Mouse (Mus musculus): ENCODE measurements at regions not wholly inside any gene's neighbourhood (a gene's known extent, or its start where the extent isn't known, plus 50 kb on each side); places are given as distances from the start of the nearest gene placed in this dataset.

DNA sequence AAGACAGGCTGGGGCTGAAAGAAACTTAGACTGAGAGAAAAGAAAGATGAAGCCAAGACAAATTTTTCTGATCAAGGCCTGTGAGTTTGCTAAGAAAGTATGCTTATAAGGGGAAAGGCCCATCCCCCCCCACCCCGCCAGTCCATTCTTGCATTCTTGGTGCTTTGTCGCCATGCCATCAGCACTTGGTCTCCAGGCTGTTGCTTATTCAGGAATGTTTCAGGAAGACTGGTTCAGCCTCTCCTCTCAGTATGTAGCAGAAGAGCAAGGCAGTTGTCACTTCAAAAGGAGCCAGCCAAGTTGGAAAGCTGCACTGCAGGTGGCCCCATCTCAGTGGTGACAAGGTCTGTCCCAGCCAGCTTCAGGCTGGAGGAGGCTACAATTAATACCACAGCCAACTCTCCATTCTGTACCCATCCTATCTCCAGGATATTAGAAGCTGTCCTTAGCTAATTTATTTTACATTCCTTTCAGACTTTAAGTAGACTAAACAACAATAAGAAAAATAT is 555.8 kb downstream of the Trib2 start:
- ChIA-PET POLR2A (no interaction called here), CTCF (no interaction called here)
- DNase-seq (ENCODE audit: low read depth, low spot score) (no peak), ATAC-seq (no peak)
- no peak for TF ChIP-seq CTCF (IDR thresholded peaks at IDR 0.05)
- in situ Hi-C loops (cut with MboI; ENCODE audit: low pct_unique_long_range_greater_than_20kb): no loop called here
- no peaks in the 10 kb centered on the region for H3K27me3 ChIP-seq

DNA sequence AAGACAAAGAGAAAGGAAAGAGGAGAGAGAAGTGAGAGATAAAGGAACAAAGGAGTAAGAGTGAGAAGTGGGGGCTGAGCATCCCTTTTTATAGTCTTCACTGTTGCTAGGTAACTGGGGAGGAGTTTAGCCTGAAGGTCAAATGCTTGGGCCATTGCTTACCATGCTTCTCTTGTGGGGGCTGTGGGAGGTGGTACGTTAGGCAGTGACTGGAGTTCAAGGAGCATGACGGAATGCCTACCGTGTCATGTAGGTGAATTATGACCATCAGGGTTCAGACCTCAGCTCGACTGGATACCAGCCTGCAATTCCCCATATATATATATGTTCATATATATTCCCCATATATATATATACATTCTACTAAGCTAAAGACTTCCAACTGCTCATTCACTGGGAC is 571.8 kb downstream of the Trib2 start:
- ChIA-PET POLR2A (no interaction called here), CTCF (no interaction called here)
- in situ Hi-C loops (cut with MboI; ENCODE audit: low pct_unique_long_range_greater_than_20kb): no loop called here
- DNase-seq (ENCODE audit: low read depth, low spot score) (no peak), ATAC-seq (no peak)
- H3K27me3 ChIP-seq: no peaks in the 10 kb centered on the region
- no peak for TF ChIP-seq CTCF (IDR thresholded peaks at IDR 0.05)

DNA sequence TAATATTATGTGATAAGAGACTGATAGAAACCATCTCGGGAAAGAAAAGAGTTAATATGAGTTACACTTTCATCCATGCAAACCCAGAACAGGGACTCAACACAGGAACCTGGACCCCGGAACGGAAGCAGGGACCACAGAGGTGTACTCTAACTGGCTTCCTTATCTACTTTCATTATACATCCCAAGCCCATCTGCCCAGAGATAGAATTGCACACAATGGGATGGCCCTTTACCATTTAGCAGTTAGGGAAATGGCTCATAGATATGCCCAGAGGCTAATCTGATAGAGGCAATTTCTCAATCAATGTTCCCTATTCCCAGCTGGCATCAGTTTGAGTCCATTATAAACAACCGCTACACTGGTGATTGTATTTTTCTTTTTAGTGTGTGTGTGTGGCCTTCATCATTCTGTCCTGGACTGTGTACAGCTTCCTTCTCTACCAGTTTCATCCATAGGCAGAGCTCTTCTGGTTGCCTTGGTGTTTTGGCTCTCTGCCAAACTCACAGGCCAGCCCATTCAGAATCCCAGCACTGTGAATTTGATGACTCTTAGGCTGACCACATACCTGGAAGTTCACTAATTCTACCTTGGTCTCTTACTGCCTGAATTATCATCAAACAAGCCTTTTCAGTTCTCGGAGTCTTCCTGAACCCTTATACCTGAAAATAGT is 594.1 kb downstream of the Trib2 start:
- no peaks in the 10 kb centered on the region for H3K27me3 ChIP-seq
- no peak for ATAC-seq

GRCm38 (mm10) chr12:15218504-15218903 is 598.2 kb downstream of the Trib2 start:
- TF ChIP-seq CTCF (IDR thresholded peaks at IDR 0.05): no peak
- ATAC-seq (no peak), DNase-seq (ENCODE audit: low read depth, low spot score) (no peak)
- ChIA-PET POLR2A (no interaction called here), CTCF (no interaction called here)
- in situ Hi-C loops (cut with MboI; ENCODE audit: low pct_unique_long_range_greater_than_20kb): no loop called here
- H3K27me3 ChIP-seq: no peaks in the 10 kb centered on the region

More for the DNA sequence above, 594.1 kb downstream of the Trib2 start:
- CTCF ChIA-PET: no interaction called here
- POLR2A ChIA-PET: no interaction called here
- no peak for DNase-seq (ENCODE audit: low read depth, low spot score)
- no peak for TF ChIP-seq CTCF (IDR thresholded peaks at IDR 0.05)
- in situ Hi-C loops (cut with MboI; ENCODE audit: low pct_unique_long_range_greater_than_20kb): no loop called here

GRCm38 (mm10) chr12:15216180-15216579 is 600.5 kb downstream of the Trib2 start:
- ChIA-PET CTCF (no interaction called here), POLR2A (no interaction called here)
- no peak for DNase-seq (ENCODE audit: low read depth, low spot score)
- no peak for TF ChIP-seq CTCF (IDR thresholded peaks at IDR 0.05)
- H3K27me3 ChIP-seq: no peaks in the 10 kb centered on the region
- in situ Hi-C loops (cut with MboI; ENCODE audit: low pct_unique_long_range_greater_than_20kb): no loop called here
- ATAC-seq: no peak

DNA sequence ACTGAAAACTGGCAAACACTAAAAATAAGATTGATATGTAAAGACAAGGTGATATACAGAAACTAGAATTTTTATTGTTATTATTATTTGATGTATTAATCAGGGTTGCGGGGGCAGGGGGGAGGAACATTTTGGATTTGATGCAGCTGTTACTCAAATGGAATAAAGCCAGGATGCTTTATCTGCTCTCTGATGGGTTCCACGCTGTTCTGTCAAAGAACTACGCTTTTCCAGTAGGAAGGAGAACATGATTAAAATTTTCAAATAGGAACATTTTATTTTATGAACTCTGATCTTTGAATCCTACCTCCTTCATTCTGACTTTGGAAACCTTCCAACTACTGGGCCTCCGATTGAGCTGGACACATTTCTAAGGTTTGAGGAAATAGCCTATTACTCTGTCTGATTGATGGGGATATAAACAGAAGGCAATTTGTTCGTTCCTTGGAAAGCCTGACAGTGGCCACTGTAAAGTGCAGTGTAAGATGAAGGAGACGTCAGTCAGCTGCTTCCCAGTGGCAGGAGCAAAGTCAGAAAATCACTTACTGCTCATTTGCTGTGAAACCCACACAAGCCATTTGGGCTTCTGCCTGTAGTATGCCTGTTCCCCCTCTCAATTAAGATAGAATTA is 642.2 kb downstream of the Trib2 start:
- ChIA-PET CTCF (no interaction called here), POLR2A (no interaction called here)
- in situ Hi-C loops (cut with MboI; ENCODE audit: low pct_unique_long_range_greater_than_20kb): no loop called here
- ATAC-seq (no peak), DNase-seq (ENCODE audit: low read depth, low spot score) (no peak)
- no peak for TF ChIP-seq CTCF (IDR thresholded peaks at IDR 0.05)
- no peaks in the 10 kb centered on the region for H3K27me3 ChIP-seq

GRCm38 (mm10) chr12:15162605-15163004 is 654.1 kb downstream of the Trib2 start:
- no peak for TF ChIP-seq CTCF (IDR thresholded peaks at IDR 0.05)
- in situ Hi-C loops (cut with MboI; ENCODE audit: low pct_unique_long_range_greater_than_20kb): no loop called here
- CTCF ChIA-PET: no interaction called here

DNA sequence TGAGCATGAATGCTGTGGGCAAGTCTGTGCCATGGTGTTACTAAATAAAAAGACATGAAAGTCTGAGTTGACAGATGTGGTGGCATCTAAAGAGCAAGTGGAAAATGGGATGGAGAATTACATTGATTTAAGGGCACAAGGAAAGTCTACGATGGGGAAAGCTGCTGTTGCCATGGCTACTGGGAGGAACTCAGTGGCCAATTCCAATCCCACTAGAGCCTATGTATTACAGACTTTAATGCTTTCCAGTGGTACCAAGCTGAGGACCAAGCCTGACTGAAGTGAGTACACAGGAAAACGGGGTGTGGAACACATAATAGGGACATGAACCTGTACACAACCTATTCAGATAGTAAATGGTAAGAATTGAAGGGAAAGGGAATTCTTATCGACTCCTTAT is 654.9 kb downstream of the Trib2 start:
- POLR2A ChIA-PET: no interaction called here
- ATAC-seq: no peak
- no peak for TF ChIP-seq CTCF (IDR thresholded peaks at IDR 0.05)
- no peak for DNase-seq (ENCODE audit: low read depth, low spot score)
- in situ Hi-C loops (cut with MboI; ENCODE audit: low pct_unique_long_range_greater_than_20kb): no loop called here
- no peaks in the 10 kb centered on the region for H3K27me3 ChIP-seq
- CTCF ChIA-PET: no interaction called here

More at GRCm38 (mm10) chr12:15162605-15163004, 654.1 kb downstream of the Trib2 start:
- DNase-seq (ENCODE audit: low read depth, low spot score): no peak
- POLR2A ChIA-PET: no interaction called here
- H3K27me3 ChIP-seq: no peaks in the 10 kb centered on the region
- ATAC-seq: no peak

DNA sequence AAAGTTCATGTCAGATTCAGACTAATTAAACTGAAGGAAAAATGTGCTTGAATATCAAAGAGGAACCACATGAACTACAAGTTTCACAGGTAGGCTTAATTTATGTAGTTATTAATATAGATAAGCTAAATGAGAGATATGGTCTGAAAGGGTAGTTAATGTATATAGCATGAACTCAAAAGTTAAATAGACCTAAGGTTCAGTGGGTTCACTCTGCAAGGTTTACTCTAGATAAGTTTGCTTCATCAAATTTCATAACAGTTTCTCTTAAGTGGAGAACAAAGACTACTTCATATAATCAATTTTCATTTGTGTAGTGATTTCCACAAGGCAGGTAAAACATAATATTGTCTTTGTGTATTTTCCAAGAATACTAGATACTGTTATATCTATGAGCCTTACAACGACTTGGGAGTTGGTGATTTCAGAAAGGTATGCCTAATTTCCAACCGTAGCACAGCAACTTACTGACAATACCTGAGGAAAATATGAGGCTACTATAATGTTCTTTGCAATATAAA is 656.2 kb downstream of the Trib2 start:
- POLR2A ChIA-PET: no interaction called here
- CTCF ChIA-PET: no interaction called here
- in situ Hi-C loops (cut with MboI; ENCODE audit: low pct_unique_long_range_greater_than_20kb): no loop called here
- TF ChIP-seq CTCF (IDR thresholded peaks at IDR 0.05): no peak
- ATAC-seq: no peak
- H3K27me3 ChIP-seq: no peaks in the 10 kb centered on the region
- DNase-seq (ENCODE audit: low read depth, low spot score): no peak

- DNase-seq (ENCODE audit: low read depth, low spot score): no peak
- no peak for ATAC-seq
- H3K27me3 ChIP-seq: no peaks in the 10 kb centered on the region
- no peak for TF ChIP-seq CTCF (IDR thresholded peaks at IDR 0.05)
- ChIA-PET POLR2A (no interaction called here), CTCF (no interaction called here)
- in situ Hi-C loops (cut with MboI; ENCODE audit: low pct_unique_long_range_greater_than_20kb): no loop called here
These were observed 670.3 kb downstream of the Trib2 start for GRCm38 (mm10) chr12:15146398-15146797.

- CTCF ChIA-PET: no interaction called here
- POLR2A ChIA-PET: no interaction called here
- DNase-seq (ENCODE audit: low read depth, low spot score) (no peak), ATAC-seq (no peak)
- no peaks in the 10 kb centered on the region for H3K27me3 ChIP-seq
- TF ChIP-seq CTCF (IDR thresholded peaks at IDR 0.05): no peak
- in situ Hi-C loops (cut with MboI; ENCODE audit: low pct_unique_long_range_greater_than_20kb): no loop called here
These were observed 679.7 kb downstream of the Trib2 start for GRCm38 (mm10) chr12:15137039-15137438.

Data from Patski (cell line).